Mouse (Mus musculus): ENCODE measurements at regions not wholly inside any gene's neighbourhood (a gene's known extent, or its start where the extent isn't known, plus 50 kb on each side); places are given as distances from the start of the nearest gene placed in this dataset.
"Not testable (repeated sequence)": the region's sequence is repeated elsewhere in the genome, so short reads cannot be mapped to it uniquely, and the experiment has no call there.

DNA sequence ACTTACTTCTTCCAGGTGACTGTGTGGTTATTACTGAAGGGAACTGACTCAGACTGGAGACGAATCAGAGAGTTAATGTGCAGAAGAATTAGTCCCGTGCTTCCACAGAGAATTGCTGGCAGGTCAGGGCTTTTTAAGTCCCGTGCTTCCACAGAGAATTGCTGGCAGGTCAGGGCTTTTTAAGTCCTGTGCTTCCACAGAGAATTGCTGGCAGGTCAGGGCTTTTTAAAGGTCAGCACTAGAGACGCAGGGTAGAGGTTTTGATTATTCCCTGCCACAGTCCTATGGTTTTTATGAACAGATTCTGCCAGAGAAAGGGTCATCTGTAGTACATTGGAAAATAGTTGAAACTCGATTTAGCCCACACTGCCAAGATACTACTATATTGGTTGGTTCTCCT lies 260.2 kb downstream of the Rab10 start:
- H3K4me1 ChIP-seq (ENCODE audit: control insufficient read depth in 1 of 2, insufficient read depth in 2 of 2, low read length in 2 of 2); H3K36me3 ChIP-seq (ENCODE audit: control insufficient read depth in 1 of 2, insufficient read depth in 2 of 2, low read length in 2 of 2); H3K27ac ChIP-seq (ENCODE audit: control insufficient read depth, low read depth, low read length); H3K9ac ChIP-seq (ENCODE audit: control insufficient read depth, low read depth, low read length, poor library complexity, severe bottlenecking); H3K4me3 ChIP-seq (ENCODE audit: control insufficient read depth in 1 of 2, insufficient read depth in 1 of 2, low read depth in 2 of 2, low read length in 2 of 2); H3K9me3 ChIP-seq (replicated peaks; ENCODE audit: insufficient read depth, low read length); H3K79me2 ChIP-seq (ENCODE audit: control insufficient read depth, insufficient read depth, low read length, poor library complexity); DNase-seq (ENCODE audit: low read depth, low spot score); H3K27me3 ChIP-seq (ENCODE audit: control insufficient read depth in 1 of 2, insufficient read depth in 2 of 2, low read length in 2 of 2): not testable (repeated sequence)

DNA sequence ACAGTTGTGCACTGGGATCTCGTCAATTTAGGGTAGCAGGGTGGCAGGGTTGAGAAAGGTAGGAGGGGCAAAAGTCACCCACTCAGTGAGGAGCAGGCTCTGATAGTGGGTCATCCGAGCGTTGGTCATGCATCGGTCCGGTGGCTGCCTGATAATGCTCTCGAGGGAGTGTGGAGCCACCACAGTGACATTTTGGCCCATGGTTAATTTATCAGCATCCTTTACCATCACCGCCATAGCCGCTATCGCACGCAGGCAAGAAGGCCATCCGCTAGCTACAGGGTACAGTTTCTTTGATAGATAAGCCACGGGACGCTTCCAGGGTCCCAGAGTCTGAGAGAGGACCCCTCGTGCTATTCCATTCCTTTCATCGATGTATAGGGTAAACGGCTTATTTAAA lies 291.3 kb downstream of the Rab10 start:
- not testable (repeated sequence) for H3K27ac ChIP-seq (ENCODE audit: control insufficient read depth, low read depth, low read length); H3K4me1 ChIP-seq (ENCODE audit: control insufficient read depth in 1 of 2, insufficient read depth in 2 of 2, low read length in 2 of 2); DNase-seq (ENCODE audit: low read depth, low spot score); H3K36me3 ChIP-seq (ENCODE audit: control insufficient read depth in 1 of 2, insufficient read depth in 2 of 2, low read length in 2 of 2); H3K9me3 ChIP-seq (replicated peaks; ENCODE audit: insufficient read depth, low read length); H3K4me3 ChIP-seq (ENCODE audit: control insufficient read depth in 1 of 2, insufficient read depth in 1 of 2, low read depth in 2 of 2, low read length in 2 of 2); H3K79me2 ChIP-seq (ENCODE audit: control insufficient read depth, insufficient read depth, low read length, poor library complexity); H3K9ac ChIP-seq (ENCODE audit: control insufficient read depth, low read depth, low read length, poor library complexity, severe bottlenecking); H3K27me3 ChIP-seq (ENCODE audit: control insufficient read depth in 1 of 2, insufficient read depth in 2 of 2, low read length in 2 of 2)

DNA sequence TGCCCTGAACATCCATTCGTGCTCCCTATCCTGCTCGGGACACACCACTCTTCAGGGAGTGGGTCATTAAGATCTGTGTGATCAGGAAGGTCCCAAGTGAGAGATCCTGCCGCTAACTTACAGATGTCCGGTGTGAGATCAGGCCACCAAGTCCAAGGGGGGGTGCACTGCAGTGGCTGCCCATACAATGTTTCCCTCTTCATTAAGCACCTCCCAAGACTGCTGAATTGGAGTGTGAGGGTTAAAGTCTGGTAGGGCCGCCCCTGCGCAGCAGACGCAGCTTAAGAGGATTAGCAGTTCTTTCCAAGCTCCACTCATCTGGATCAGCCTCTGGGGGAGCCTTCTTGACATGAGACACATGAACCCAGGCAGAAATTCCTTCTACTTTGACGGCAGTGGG lies 293.0 kb downstream of the Rab10 start:
- H3K79me2 ChIP-seq (ENCODE audit: control insufficient read depth, insufficient read depth, low read length, poor library complexity); H3K4me3 ChIP-seq (ENCODE audit: control insufficient read depth in 1 of 2, insufficient read depth in 1 of 2, low read depth in 2 of 2, low read length in 2 of 2); H3K9ac ChIP-seq (ENCODE audit: control insufficient read depth, low read depth, low read length, poor library complexity, severe bottlenecking); H3K4me1 ChIP-seq (ENCODE audit: control insufficient read depth in 1 of 2, insufficient read depth in 2 of 2, low read length in 2 of 2); DNase-seq (ENCODE audit: low read depth, low spot score); H3K9me3 ChIP-seq (replicated peaks; ENCODE audit: insufficient read depth, low read length); H3K36me3 ChIP-seq (ENCODE audit: control insufficient read depth in 1 of 2, insufficient read depth in 2 of 2, low read length in 2 of 2); H3K27ac ChIP-seq (ENCODE audit: control insufficient read depth, low read depth, low read length); H3K27me3 ChIP-seq (ENCODE audit: control insufficient read depth in 1 of 2, insufficient read depth in 2 of 2, low read length in 2 of 2): not testable (repeated sequence)

All from MEL (cell line).